ENCODE assay signal across 8 mouse cellular contexts in the genomic region with DNA sequence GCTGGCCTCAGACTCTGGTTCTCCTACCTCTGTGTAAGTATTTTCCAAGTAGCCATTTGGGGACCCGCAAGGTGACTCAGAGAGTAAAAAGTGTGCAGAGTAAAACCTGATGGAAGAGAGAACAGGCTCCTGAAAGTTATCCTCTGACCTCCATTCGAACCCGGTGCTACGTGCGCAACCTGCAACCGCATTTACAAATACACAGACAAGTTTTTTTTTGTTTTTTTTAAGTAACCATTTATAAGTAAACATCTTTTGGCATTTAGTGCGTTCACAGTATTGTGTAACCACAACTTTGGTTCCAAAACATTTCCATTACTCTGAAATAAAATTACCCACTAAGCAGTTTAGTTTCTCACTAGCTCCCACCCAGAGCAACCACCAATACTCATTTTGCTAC. TPM values are rescaled to one million over a fixed set of nuclear protein-coding genes. Genes with fewer than 3 reads are reported as not detected.
A peak's percentile ranks its signal among the peaks of the same experiment; 100 is the strongest.
DNase-seq lines count a peak whose midpoint lies in the region; ATAC-seq lines count a peak whose summit lies in the region.

No protein-coding gene starts in this region.

- DNase-seq in cerebellum, adult 11 months: peak; percentile 17
- no peak for DNase-seq in cerebellum, adult 11-12 months
- DNase-seq in yolk sac, embryonic 10.5 days (ENCODE audit: low spot score): no peak
- DNase-seq in urinary bladder, adult 2 months (ENCODE audit: low spot score): no peak

- no peaks in the 10 kb centered on the region for H3K27me3 ChIP-seq in megakaryocyte, embryonic 14.5 days (replicated peaks)
- no peaks in the 10 kb centered on the region for H3K27me3 ChIP-seq in limb, embryonic 13.5 days
- H3K27me3 ChIP-seq in stomach, embryonic 16.5 days (ENCODE audit: control insufficient read depth, insufficient read depth, low read length): no peaks in the 10 kb centered on the region

- no peak for ATAC-seq in megakaryocyte, adult 5-6 weeks (ENCODE audit: poor library complexity, severe bottlenecking)
- no peak for ATAC-seq in limb, embryonic 13.5 days (ENCODE audit: low FRiP score, low read depth)
- no peak for ATAC-seq in stomach, embryonic 16.5 days (ENCODE audit: insufficient read depth, low FRiP score)

- 0 out of 2 replicates have a peak overlapping the region, but pooled peaks have one; percentile 98 for H3K27ac ChIP-seq in limb, embryonic 13.5 days
- H3K27ac ChIP-seq in stomach, embryonic 16.5 days (ENCODE audit: low read length): no peak overlapping the region

- peak overlapping the region; percentile 99 for H3K4me3 ChIP-seq in megakaryocyte, embryonic 14.5 days (replicated peaks)
- H3K4me3 ChIP-seq in limb, embryonic 13.5 days: peak overlapping the region; percentile 83
- H3K4me3 ChIP-seq in stomach, embryonic 16.5 days (replicated peaks; ENCODE audit: low read length): peak overlapping the region; percentile 96

- H3K9me3 ChIP-seq in megakaryocyte, embryonic 14.5 days: no peaks in the 10 kb centered on the region
- no peaks in the 10 kb centered on the region for H3K9me3 ChIP-seq in limb, embryonic 13.5 days
- no peaks in the 10 kb centered on the region for H3K9me3 ChIP-seq in stomach, embryonic 16.5 days (replicated peaks; ENCODE audit: control insufficient read depth, low read length)

- H3K4me2 ChIP-seq in limb, embryonic 13.5 days (replicated peaks): peak overlapping the region; percentile 65
- peak overlapping the region; percentile 61 for H3K4me2 ChIP-seq in stomach, embryonic 16.5 days (ENCODE audit: low read depth, low read length)

- 96% methylated on average over 7 of the region's 7 CpGs for WGBS in limb, embryonic 13.5 days
- WGBS in stomach, embryonic 16.5 days: 94% methylated on average over 7 of the region's 7 CpGs

- H3K36me3 ChIP-seq in megakaryocyte, embryonic 14.5 days (replicated peaks; ENCODE audit: low read length): no peaks in the 10 kb centered on the region
- H3K36me3 ChIP-seq in limb, embryonic 13.5 days: no peaks in the 10 kb centered on the region
- no peaks in the 10 kb centered on the region for H3K36me3 ChIP-seq in stomach, embryonic 16.5 days (ENCODE audit: control insufficient read depth, insufficient read depth, low read length)

- no peak overlapping the region for H3K9ac ChIP-seq in limb, embryonic 13.5 days
- H3K9ac ChIP-seq in stomach, embryonic 16.5 days (ENCODE audit: low read length): peak overlapping the region; percentile 74; the same call in 1 of the 2 replicates

- peaks cover 46% of the 10 kb centered on the region for H3K4me1 ChIP-seq in megakaryocyte, embryonic 14.5 days
- H3K4me1 ChIP-seq in limb, embryonic 13.5 days: peaks cover 22% of the 10 kb centered on the region
- H3K4me1 ChIP-seq in stomach, embryonic 16.5 days (ENCODE audit: control insufficient read depth, insufficient read depth, low read length): peaks cover 13% of the 10 kb centered on the region

RNA-seq across cellular contexts. Expression of gene Raf1, which starts 1.0 kb away (rescaled TPM):
- polyA plus RNA-seq in megakaryocyte, embryonic 14.5 days (2012; ENCODE audit: insufficient read depth, low replicate concordance): 4.2 and 27.8 TPM in 2 replicates
- 140 and 149 TPM in 2 replicates for total RNA-seq in megakaryocyte, adult 5-6 weeks (2015)
- 84.8 and 108 TPM in 2 replicates for total RNA-seq in megakaryocyte, adult 5-6 weeks (2017)
- polyA plus RNA-seq in limb, embryonic 13.5 days (2015; fragmentation: Nextera tagmentation; extraction: Ambion mirVana): 108 and 111 TPM in 2 replicates
- polyA plus RNA-seq in stomach, embryonic 16.5 days (2015; fragmentation: Nextera tagmentation; extraction: Ambion mirVana): 76.9 and 79.1 TPM in 2 replicates
- 107 and 120 TPM in 2 replicates for polyA plus RNA-seq in urinary bladder, adult 2 months (2012; rRNA removed)
